Mouse (Mus musculus): Measurements from ENCODE around the gene Hnrnpul2.

DNA sequence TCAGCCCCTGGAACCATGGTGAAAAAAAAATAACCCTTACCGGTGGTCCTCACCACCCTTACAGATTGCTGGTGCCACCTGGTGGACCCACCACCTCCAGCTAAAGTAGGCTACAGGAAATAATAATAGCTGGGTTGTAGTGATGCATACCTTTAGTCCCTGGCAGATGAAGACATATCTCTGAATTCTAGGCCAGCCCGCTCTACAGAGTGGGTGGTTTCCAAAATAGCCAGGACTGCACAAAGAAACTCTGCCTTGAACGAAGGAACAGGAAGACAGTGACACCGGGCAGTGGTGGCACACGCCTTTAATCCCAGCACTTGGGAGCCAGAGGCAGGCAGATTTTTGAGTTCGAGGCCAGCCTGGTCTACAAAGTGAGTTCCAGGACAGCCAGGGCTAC, 44.5 kb downstream of the Hnrnpul2 start:
- TF ChIP-seq CTCF (conservative IDR thresholded peaks at IDR 0.05; ENCODE audit: low read length) (0 out of 2 replicates have a peak, but pooled peaks have one; percentile 9), POU5F1 (IDR thresholded peaks at IDR 0.05; ENCODE audit: borderline replicate concordance, low read length) (no peak), NANOG (IDR thresholded peaks at IDR 0.05; ENCODE audit: borderline replicate concordance, low read length) (no peak)
